Mouse (Mus musculus) kidney, adult 8-10 months (tissue): Measurements from ENCODE around the gene Bach1.

Experiments used
- DNase-seq, 2 experiments: peaks; one replicate each; pipeline ENCODE4 v3.0.0; 2022

Gene Bach1

DNA sequence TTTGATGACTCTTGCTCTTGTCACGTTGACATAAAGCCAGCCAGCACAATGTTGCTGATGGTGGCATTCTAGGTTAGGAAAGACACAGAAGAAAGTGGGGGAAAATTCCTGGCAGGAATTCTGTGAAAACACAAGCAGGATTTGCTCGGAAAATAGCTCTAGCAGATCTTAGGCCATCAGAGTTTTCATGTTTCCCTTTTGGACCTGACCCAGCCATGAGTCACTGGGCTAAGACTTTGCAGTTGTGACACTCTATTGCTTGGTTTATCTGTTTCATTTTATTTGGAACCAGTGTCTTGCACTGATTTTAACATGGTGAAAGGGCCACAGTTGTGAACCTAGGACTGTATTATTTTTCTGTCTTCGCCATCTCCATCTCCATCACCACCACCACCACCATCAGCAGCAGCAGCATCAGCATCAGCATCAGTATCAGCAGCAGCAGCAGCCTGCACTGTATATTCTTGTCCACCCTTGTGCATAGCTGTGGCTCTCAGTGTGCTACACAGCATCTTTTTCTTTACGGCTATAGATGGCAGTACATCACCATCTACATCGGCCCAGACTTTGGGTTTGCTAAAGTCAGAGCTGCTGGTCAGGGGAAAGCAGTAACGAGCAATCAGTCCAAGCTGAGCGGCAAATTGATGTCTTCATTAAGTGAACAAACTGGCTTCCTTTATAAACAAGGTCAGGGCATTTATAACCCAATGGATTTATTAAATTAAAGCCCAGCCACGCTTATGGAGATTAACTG is 46.6 kb downstream of the Bach1 start:
- no peak for DNase-seq

DNA sequence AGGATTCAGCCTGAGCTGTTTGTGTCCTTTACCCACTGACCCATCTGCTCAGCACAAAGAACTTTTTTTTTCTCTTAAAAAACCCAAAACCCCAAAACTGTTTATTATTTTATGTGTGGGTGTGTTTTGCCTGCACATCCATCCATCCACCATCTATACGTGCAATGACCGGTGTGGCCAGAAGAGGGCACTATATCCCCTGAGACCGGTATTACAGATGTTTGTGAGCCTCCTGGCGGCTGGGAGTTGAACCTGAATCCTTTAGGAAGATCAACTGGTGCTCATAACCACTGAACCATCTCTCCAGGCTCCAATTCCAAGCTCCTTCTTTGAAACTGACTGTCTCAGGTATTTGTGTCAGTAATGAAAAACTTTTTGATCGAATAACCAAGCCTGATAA is 48.0 kb downstream of the Bach1 start:
- DNase-seq = peak; percentile 70 to 92

DNA sequence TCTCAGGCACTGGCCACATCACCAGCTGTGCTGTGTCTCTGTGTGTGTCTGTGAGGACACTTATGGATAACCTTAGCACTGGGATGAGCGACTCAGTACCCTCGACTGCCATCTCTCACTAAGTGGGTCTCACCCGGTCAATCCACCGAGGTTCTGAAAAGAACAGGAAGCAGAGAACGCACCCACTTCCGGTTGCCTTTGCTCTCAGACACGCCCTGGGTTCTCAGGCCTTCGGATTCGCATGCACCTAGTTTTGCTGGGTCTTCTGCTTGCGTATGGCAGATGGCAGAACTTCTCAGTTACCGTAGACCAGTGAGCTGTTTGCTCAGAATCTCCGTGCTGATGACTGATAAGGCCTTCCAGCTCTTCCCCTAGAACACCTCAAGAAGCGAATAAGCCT is 52.5 kb downstream of the Bach1 start:
- no peak for DNase-seq

DNA sequence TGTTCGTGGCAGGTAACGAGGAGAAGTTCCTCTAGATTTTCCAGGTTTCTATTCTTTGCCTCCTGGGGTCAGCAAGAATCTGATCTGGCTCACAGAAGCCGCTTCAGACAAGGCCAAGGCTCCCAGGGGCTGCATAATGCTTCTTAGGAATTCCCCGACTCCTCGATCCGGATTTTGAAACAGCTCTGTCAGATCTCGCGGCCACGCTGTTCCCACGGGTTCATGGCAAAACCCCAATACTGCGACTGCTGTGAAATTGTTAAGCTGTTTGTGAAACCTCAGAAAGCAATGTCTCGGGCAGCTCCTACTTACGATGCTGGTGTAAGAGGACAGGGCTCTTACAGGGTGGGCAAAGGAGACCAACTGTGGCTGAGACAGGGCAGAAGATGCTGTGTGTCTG is 53.7 kb downstream of the Bach1 start:
- no peak for DNase-seq

DNA sequence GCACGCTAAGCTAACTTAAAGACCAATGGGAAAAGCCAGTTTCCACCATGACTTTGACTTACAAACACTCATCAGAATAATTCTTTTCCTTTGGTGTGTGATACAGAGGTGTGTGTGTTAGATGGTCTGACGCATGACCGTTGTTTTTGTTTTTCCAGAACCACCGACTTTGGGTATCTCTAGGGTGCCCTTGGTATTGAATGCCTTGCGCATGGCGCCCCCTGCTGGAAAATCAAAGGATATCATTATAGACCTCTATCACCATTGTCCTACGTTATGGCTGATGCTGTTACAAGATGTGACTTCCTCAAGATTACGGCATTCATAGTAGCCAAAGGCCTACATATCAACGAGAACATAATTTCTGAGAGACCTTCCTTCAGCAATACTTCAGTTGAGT is 56.1 kb downstream of the Bach1 start:
- DNase-seq = peak; percentile 14 to 28

DNA sequence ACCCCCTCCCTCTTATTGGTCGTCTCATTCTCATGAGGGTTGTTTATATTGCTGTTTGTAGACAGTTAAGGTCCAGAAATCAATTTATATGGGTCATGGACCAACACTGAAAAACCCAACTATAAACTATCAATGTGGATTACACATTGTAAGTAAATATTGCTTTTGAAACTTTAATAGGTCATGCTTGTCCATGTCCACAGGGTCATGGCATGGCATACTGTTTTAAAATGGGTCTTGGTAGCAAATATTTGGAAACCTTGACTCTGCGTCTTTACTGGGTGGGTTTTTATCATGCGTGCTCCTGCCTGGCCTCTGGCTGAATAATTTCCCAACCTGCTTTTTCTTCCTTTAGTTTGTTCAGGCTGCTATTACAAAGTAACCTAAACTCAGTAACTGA is 57.2 kb downstream of the Bach1 start:
- DNase-seq = no peak

DNA sequence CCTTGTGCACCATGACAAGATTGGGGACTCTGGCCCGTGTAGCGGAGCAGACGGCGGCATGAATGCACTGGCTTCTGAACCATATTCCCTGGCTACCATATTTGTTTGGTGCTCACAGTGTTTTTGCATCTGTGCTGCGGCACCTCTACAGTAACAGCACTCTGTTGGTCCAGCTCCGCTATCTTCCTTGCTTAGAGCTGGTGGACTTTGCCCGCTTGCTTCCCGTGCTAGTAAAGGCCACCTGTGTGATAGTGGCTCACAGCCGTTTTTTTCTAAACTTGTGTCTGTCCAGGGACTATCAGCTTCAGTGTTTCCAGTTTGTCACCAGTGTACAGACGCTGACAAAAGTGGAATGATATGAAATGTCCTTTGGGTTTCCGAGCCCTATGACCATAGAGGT is 59.3 kb downstream of the Bach1 start:
- DNase-seq = no peak

DNA sequence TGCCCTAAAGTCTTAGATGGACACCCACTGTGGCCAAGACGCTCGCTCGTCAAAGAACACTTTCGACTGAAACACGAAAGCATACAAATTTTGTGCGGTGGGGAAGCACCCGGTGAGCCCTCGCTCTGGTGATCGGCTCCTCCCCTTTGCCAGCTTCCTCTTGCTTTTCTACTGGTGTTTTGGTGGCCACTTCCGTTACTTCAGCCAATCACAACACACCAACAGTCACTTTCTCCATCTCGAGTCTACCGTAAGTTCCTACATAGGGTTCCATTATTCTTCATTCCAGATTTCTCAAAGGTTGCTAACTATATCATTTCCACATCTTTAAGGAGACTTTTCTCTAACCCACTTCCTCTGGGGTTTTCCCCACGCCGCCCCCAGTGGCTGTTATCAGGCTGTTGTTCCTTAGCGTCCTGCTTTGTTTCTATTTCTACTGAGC is 65.9 kb downstream of the Bach1 start:
- DNase-seq = no peak

DNA sequence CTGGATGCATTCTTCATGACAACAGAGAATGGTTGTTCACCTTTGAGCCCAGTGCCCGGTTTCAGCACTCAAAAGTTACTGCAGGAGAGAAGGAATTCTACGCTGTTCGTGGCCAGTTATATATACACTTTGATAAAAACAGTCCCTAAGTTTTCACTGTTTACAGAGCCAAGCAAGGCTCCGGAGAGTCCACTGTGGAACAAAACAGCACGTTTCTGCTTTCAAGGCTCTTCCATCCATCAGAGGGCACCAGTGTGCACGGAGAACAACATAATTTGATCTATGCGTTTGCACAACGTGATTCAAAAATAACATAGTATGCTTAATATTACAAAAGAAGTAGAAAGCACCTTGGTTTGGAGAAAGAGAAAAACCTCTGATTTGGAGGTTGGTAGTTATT is 67.2 kb downstream of the Bach1 start:
- peak in 1 of 2 experiments; percentile 38 for DNase-seq

DNA sequence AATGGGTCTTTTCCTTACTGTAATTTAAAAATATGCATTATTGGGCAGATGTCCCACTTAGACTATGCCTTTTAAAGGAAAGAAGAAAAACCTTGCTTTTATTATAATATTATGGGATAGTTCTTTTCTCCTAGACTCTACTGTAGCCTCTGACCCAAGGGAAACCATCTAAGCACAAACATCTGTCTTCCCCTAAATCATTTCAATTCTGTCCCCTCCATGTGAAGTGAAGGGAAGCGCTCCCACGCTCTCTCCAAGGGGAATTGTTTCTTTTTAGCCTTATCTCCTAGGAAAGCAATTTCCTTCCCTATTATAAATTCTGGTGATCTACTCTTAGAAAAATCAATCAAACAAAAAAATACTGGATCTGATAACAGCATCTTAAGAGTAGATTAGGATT is 71.8 kb downstream of the Bach1 start:
- DNase-seq = no peak

DNA sequence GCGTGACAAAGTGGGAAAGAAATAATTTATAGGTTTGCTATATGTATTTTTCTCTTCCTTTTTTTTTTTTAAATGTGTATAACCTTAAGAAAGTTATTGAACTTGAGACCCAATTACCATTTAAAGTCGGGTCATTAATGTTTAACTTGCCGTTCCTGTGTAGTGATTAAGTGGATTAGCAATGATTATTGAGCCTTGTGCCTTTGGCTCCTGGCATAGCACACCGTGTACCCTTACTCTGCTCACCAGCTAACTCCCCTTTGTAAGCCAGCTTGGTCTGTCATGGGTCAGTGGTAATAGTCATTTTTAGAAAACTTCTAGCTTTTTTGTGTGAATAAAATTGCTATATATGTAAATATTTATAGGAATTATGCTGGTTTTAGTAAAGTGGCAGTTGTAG is 73.2 kb downstream of the Bach1 start:
- peak; percentile 57 to 70 for DNase-seq

DNA sequence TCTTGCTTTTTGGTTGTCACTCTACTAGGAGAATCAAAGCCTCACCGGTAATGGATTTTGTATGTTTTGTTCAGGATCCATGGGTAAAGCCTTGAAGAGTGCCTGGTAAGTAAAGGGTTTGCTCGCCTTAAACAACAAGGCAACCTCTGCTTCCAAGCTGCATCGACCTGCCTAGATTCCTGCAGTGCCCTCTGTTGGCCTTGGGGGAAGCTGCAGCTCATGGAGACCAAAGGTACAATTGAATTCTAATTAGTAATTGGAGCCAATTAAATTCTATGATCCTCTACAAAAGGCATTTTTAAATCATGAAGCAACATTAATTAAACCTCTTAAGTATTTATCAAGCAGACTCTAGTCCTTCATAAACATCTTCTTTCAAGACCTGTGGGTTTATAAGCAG is 75.7 kb downstream of the Bach1 start:
- peak in 1 of 2 experiments; percentile 37 for DNase-seq

DNA sequence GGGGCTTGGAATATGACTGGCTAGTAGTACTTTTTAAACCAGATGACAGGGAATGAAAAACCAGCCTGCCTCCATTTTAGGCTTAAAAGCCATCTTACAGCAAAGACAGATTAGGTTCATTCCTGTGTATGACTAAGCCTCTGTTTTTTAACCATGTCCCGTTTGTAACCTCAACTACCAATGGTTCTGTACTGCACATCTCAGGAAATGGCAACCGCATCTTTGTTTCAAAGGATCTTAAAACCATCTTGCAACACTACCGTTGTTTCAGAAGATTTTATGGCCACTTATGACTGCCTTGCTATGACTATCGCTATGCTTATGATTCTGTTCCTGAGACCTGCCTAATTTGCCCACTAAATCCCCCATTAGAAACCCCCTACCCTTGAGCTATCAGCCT is 78.6 kb downstream of the Bach1 start:
- DNase-seq = no peak

DNA sequence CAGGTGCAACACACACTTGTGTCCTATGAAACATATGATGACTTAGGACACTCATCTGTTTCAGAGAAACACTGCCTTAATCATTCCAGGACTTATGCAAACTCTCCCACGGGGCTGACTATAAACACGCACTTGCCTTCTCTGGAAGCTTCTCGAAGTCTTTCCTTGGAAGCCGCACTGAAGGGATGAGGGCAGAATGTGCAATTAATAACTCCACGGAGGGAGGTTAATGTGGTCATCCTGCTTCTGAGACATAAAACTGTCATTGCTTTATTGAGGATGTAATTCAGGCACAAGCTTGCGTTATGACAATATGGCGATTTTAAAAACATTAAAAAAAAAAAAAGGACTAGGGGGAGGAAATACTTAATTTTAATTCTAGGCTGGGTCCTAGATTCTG is 82.9 kb downstream of the Bach1 start:
- DNase-seq = no peak
